Mouse (Mus musculus) heart, adult 2 months (tissue): Measurements from ENCODE around the gene Jade3.

Source experiments
- CTCF ChIP-seq: fragments of 200-600 bp; IDR thresholded peaks from 2 replicates; pipeline ENCODE4 v1.8.1; 2022; ENCODE audit warnings: antibody characterized with exemption, mild to moderate bottlenecking, moderate library complexity
- EP300 ChIP-seq: fragments of 200-500 bp; IDR thresholded peaks from 2 replicates; pipeline ENCODE4 v1.6.1; 2011; ENCODE audit warnings: low read depth, low read length, control low read depth; ENCODE audit not compliant: insufficient read depth

- TF ChIP-seq CTCF (no peak), EP300 (no peak)
These were observed 122.1 kb downstream of the Jade3 start for GRCm38 (mm10) chrX:20547609-20548008.
